Mouse (Mus musculus) embryonic facial prominence, embryonic 15.5 days (tissue): ENCODE data around the gene Hs6st1. TPM values are rescaled to one million over a fixed set of nuclear protein-coding genes. Genes with fewer than 3 reads are reported as not detected.

Source experiments
- ATAC-seq: fragments of 200-750 bp; cut with Nextera tagmentation; 2 replicates; pipeline ENCODE4 v1.8.0; 2017; ENCODE audit warnings: low read depth, moderate TSS enrichment; ENCODE audit not compliant: insufficient number of reproducible peaks, low FRiP score, low TSS enrichment
- H3K27ac ChIP-seq: fragments of 300-500 bp; sonication (generic); replicated peaks from 2 replicates; pipeline ENCODE4 v1.5.1; 2015; ENCODE audit warnings: mild to moderate bottlenecking, inconsistent platforms
- H3K27me3 ChIP-seq: fragments of 300-500 bp; sonication (generic); 2 replicates; pipeline ENCODE4 v1.6.1; 2015; ENCODE audit warnings: inconsistent platforms
- H3K36me3 ChIP-seq: fragments of 300-500 bp; sonication (generic); 2 replicates; pipeline ENCODE4 v1.6.1; 2015; ENCODE audit warnings: mild to moderate bottlenecking, inconsistent platforms
- H3K4me1 ChIP-seq: fragments of 300-500 bp; sonication (generic); 2 replicates; pipeline ENCODE4 v1.6.1; 2015; ENCODE audit warnings: inconsistent platforms
- H3K4me2 ChIP-seq: fragments of 300-500 bp; sonication (generic); replicated peaks from 2 replicates; pipeline ENCODE4 v1.6.1; 2015; ENCODE audit warnings: mild to moderate bottlenecking, inconsistent platforms
- H3K4me3 ChIP-seq: fragments of 300-500 bp; sonication (generic); replicated peaks from 2 replicates; pipeline ENCODE4 v1.5.1; 2015; ENCODE audit warnings: mild to moderate bottlenecking, inconsistent platforms
- H3K9ac ChIP-seq: fragments of 300-500 bp; sonication (generic); 2 replicates; pipeline ENCODE4 v1.6.1; 2015; ENCODE audit warnings: inconsistent platforms
- H3K9me3 ChIP-seq: fragments of 300-500 bp; sonication (generic); replicated peaks from 2 replicates; pipeline ENCODE4 v1.6.1; 2016; ENCODE audit warnings: inconsistent platforms
- WGBS: fragments of 180-500 bp; shearing (Covaris S2); methylation state at CpG from one replicate; pipeline ENCODE4 v1.1.7; 2015; 5-methylcytosine and 5-hydroxymethylcytosine counted together
- polyA plus RNA-seq: library from polyadenylated mRNA; unstranded; fragments of >200 nt; fragmentation: Nextera tagmentation; extraction: Ambion mirVana; gene quantifications from 2 replicates; pipeline ENCODE4 v1.2.1, GENCODE M21; 2015

Gene Hs6st1
- polyA plus RNA-seq, 1 experiment from 2014 or later, result 8.3 TPM

DNA sequence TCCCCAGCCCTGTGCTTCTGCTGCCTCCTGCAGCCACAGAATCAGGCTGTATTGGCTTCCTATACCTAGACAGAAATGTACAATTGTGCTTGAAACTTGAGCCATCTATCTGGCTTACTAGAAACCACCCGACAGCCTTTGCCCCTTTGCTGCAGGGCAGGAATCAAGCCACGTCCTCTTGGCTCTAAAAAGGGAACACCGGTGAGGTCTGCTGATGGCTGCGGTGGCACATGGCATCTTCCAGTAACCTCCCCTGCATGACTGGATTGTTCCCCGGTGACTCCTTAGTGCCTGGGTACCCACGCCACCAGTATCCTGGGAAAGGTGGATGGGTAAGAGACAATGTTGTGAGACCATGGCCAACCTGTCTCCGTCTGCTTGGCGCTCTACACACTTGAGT, 5.4 kb downstream of the Hs6st1 start:
- Histone ChIP-seq H3K4me2 (peak overlapping the region; percentile 93; the same call in 1 of the 2 replicates), H3K36me3 (peaks cover 12% of the 10 kb centered on the region; the same call in 1 of the 2 replicates), H3K9me3 (no peaks in the 10 kb centered on the region), H3K27ac (no peak overlapping the region), H3K9ac (no peak overlapping the region), H3K27me3 (no peaks in the 10 kb centered on the region), H3K4me3 (no peak overlapping the region), H3K4me1 (peaks cover 82% of the 10 kb centered on the region)
- ATAC-seq, result no peak
- 68% methylated on average over 8 of the region's 8 CpGs for WGBS

DNA sequence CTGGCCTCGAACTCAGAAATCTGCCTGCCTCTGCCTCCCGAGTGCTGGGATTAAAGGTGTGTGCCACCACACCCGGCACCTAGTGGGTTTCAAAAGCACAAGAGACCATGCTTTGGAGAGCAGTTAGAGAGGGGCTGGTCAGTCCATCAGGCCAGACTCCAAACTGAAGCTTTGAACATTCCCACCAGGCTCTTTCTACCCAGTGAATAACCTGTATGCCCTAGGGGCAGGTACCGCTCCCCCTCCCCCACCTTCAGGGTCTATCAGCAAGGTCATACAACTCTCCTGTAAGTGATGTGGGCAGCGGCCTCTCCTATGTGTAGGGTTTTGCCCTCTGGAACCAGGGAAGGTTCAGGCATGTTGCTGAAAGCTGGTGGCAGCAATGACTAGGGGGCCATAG, 6.0 kb downstream of the Hs6st1 start:
- no peak overlapping the region for H3K4me2 ChIP-seq
- no peaks in the 10 kb centered on the region for H3K27me3 ChIP-seq
- peaks cover 83% of the 10 kb centered on the region for H3K4me1 ChIP-seq
- no peak for ATAC-seq
- H3K27ac ChIP-seq, result no peak overlapping the region
- no peak overlapping the region for H3K9ac ChIP-seq
- H3K4me3 ChIP-seq, result no peak overlapping the region
- H3K36me3 ChIP-seq, result peaks cover 12% of the 10 kb centered on the region; the same call in 1 of the 2 replicates
- WGBS, result 96% methylated on average over 5 of the region's 5 CpGs
- no peaks in the 10 kb centered on the region for H3K9me3 ChIP-seq

DNA sequence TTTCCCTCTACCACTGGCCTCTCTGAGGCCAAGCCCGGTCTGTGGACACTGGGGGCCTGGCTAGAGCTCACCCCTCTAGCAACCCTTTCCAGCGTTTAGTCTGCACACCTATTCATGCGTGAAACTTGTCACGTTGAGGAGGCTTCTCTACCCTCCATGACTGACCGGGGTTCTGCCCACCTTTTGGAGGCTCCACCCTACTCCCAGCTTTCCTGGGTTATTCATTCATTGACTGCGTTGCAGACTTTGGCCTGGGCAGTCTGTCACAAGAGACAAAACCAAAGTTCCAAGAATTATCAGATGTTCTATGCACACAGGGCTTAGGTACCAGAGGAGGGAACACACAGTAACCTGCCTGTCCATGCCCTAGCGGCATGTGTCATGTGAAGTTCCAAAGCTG, 6.8 kb downstream of the Hs6st1 start:
- Histone ChIP-seq H3K27me3 (no peaks in the 10 kb centered on the region), H3K4me1 (peaks cover 83% of the 10 kb centered on the region), H3K4me2 (no peak overlapping the region), H3K27ac (no peak overlapping the region), H3K9me3 (no peaks in the 10 kb centered on the region), H3K36me3 (peaks cover 13% of the 10 kb centered on the region; the same call in 1 of the 2 replicates), H3K4me3 (no peak overlapping the region), H3K9ac (no peak overlapping the region)
- 80% methylated on average over 7 of the region's 7 CpGs for WGBS
- no peak for ATAC-seq

DNA sequence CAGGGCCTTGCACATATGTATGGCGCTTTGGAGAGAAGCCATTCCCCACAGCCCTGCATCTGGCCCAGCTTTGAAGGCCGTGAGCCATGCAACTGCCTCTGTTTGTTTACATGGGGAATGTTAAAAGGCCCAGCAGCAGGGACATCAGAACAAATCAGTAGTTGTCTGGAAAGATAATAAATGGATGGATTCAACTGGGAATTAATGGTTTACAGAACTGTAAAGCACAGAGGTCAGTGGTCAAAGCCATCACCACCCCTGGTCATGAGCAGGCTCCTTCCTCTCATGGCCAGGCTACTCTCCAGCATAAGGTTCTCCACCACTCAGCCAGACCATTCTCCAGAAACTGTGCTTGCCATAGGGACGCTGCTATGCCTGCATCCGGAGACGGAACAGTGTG, 7.5 kb downstream of the Hs6st1 start:
- Histone ChIP-seq H3K4me2 (no peak overlapping the region), H3K4me1 (peaks cover 82% of the 10 kb centered on the region), H3K4me3 (no peak overlapping the region), H3K9ac (no peak overlapping the region), H3K9me3 (no peaks in the 10 kb centered on the region), H3K27ac (no peak overlapping the region), H3K27me3 (no peaks in the 10 kb centered on the region), H3K36me3 (peaks cover 19% of the 10 kb centered on the region; the same call in 1 of the 2 replicates)
- ATAC-seq, result no peak
- WGBS, result 78% methylated on average over 5 of the region's 5 CpGs

DNA sequence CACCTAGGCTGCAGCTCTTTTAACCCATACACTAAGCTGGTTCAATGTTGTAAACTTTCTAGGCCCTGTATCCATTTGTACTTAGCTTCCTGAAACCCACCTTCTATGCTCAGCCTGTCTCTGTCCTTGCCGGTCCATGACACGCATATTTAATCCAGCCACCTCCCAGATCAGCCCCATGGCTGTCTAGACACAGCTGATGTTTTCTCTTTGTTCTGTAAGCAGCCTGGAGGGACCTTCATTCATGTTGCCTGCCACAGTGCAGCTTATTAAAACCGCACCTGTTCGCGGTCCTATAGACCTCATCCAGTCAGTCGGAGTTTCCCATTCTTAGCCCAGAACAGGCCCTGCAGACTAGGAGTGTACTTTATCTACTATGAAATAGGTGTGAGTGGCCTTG, 8.9 kb downstream of the Hs6st1 start:
- WGBS, result 68% methylated on average over 6 of the region's 6 CpGs
- Histone ChIP-seq H3K36me3 (peaks cover 21% of the 10 kb centered on the region; the same call in 1 of the 2 replicates), H3K9me3 (no peaks in the 10 kb centered on the region), H3K4me3 (no peak overlapping the region), H3K9ac (no peak overlapping the region), H3K4me2 (no peak overlapping the region), H3K27ac (no peak overlapping the region), H3K4me1 (peaks cover 68% of the 10 kb centered on the region), H3K27me3 (no peaks in the 10 kb centered on the region)
- ATAC-seq, result no peak

DNA sequence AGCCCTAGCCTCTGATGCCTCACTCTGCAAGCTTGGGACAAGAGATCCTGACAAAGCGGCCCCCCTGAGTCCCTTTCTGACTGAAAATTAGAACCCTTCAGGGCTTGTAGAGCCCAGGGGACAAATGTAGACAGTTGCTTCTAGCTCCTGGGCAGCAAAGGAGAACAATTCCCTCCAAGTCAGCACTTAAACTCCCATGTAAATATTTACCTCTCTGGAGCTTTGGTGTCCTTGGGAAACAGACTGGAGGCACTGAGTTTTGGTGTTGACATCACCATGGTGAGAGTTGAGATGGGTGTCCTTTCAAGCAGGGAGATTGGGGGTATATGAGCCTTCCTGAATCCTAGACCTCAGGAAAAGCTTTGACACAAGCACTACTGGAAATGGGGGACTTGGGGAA, 10.1 kb downstream of the Hs6st1 start:
- H3K36me3 ChIP-seq, result peaks cover 26% of the 10 kb centered on the region; the same call in 1 of the 2 replicates
- peaks cover 56% of the 10 kb centered on the region for H3K4me1 ChIP-seq
- ATAC-seq, result no peak
- no peak overlapping the region for H3K4me3 ChIP-seq
- H3K9ac ChIP-seq, result no peak overlapping the region
- no peak overlapping the region for H3K27ac ChIP-seq
- H3K9me3 ChIP-seq, result no peaks in the 10 kb centered on the region
- no peaks in the 10 kb centered on the region for H3K27me3 ChIP-seq
- WGBS, result 89% methylated on average over 1 of the region's 1 CpGs
- H3K4me2 ChIP-seq, result no peak overlapping the region

DNA sequence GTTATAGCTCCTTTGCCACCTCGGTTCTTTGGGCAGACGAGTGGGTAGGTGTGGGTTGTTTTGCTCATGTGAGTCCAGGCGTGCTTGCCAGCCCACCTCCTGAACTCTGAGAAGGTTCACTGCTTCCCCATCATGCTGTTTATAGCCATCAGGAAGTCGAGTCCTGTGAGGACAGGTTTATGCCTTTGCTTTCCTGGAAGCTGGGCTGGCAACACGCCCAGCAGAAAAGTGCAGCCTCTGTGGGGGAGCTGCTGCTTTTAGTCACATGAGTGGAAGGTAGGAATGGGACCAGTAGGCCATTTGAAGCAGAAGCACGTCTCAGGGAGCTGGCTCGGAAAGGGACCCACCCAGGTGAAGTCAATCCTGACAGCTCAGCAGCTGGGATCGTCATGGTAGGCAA, 11.5 kb downstream of the Hs6st1 start:
- no peak overlapping the region for H3K27ac ChIP-seq
- no peak for ATAC-seq

DNA sequence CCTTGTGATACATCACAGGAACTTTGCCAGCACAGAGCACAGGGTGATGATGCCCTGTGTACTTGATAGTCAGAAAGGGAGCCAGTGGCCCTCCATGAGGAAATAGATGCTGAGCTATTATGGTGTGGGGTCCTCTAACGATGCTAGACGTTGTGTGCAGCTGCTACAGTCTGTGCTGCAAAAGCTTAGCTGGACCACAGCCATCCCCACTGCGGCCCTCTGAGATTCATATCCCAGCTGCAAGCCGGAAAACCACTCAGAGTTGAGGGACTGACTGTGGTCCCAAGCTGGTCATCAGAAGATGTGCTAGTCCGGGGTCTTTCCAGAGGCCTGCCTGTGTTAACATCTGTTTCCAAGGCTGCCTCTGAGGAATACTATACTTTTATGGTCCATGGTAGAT, 12.8 kb downstream of the Hs6st1 start:
- H3K27me3 ChIP-seq, result no peaks in the 10 kb centered on the region
- H3K4me1 ChIP-seq, result peaks cover 37% of the 10 kb centered on the region
- no peak overlapping the region for H3K27ac ChIP-seq
- peaks cover 40% of the 10 kb centered on the region; the same call in 1 of the 2 replicates for H3K36me3 ChIP-seq
- H3K4me3 ChIP-seq, result no peak overlapping the region
- no peak for ATAC-seq
- WGBS, result 73% methylated on average over 5 of the region's 5 CpGs
- no peak overlapping the region for H3K4me2 ChIP-seq
- H3K9ac ChIP-seq, result no peak overlapping the region
- no peaks in the 10 kb centered on the region for H3K9me3 ChIP-seq

More for the DNA sequence above, 11.5 kb downstream of the Hs6st1 start:
- no peak overlapping the region for H3K4me3 ChIP-seq
- no peaks in the 10 kb centered on the region for H3K27me3 ChIP-seq
- H3K4me2 ChIP-seq, result no peak overlapping the region
- WGBS, result 56% methylated on average over 8 of the region's 8 CpGs
- H3K9me3 ChIP-seq, result no peaks in the 10 kb centered on the region
- H3K36me3 ChIP-seq, result peaks cover 32% of the 10 kb centered on the region; the same call in 1 of the 2 replicates
- peaks cover 49% of the 10 kb centered on the region for H3K4me1 ChIP-seq
- no peak overlapping the region for H3K9ac ChIP-seq

DNA sequence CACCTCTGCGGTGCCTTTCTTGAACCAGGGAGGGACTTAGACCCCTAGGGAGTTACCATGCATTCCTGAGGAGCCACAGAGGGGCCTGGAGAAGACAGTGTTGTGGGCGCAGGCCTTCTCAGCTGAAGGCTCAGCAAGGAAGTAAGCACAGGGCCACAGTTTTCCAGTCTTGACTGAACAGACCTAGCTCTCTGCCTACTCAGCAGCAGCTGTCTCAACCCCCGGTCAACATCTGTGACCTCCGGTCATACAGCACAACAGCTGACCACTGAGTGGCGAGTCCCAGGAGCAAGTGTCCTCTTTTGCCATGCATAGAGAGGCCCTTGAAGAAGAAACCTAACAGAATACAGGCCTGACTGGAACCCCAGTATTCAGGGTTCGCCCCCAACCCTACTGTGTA, 14.0 kb downstream of the Hs6st1 start:
- Histone ChIP-seq H3K36me3 (peaks cover 36% of the 10 kb centered on the region; the same call in 1 of the 2 replicates), H3K27me3 (no peaks in the 10 kb centered on the region), H3K4me2 (no peak overlapping the region), H3K4me3 (no peak overlapping the region), H3K9me3 (no peaks in the 10 kb centered on the region), H3K27ac (no peak overlapping the region), H3K9ac (no peak overlapping the region), H3K4me1 (peaks cover 28% of the 10 kb centered on the region)
- 86% methylated on average over 6 of the region's 6 CpGs for WGBS
- no peak for ATAC-seq

DNA sequence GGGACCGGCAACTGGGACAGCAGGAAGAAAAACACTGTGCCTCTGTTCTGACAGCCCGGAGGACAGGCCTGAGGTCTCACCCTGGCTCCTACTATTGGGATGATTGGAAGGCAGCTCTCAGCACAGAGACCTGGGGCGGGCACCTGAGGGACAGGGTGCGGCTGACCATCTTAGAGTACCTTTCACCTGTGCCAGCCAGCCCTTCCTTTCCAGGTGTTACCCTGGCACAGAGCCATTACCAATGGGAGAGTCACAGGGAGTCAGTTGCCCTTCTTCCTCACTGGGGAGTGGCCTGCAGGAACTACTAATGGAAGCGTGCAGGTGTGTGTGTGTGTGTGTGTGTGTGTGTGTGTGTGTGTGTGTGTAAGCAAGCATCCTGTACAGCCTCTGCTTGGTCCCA, 15.4 kb downstream of the Hs6st1 start:
- no peaks in the 10 kb centered on the region for H3K9me3 ChIP-seq
- H3K4me2 ChIP-seq, result no peak overlapping the region
- ATAC-seq, result no peak
- no peaks in the 10 kb centered on the region for H3K27me3 ChIP-seq
- peaks cover 32% of the 10 kb centered on the region for H3K4me1 ChIP-seq
- no peak overlapping the region for H3K4me3 ChIP-seq
- H3K9ac ChIP-seq, result no peak overlapping the region
- WGBS, result 81% methylated on average over 5 of the region's 5 CpGs
- peaks cover 31% of the 10 kb centered on the region; the same call in 1 of the 2 replicates for H3K36me3 ChIP-seq
- H3K27ac ChIP-seq, result no peak overlapping the region

DNA sequence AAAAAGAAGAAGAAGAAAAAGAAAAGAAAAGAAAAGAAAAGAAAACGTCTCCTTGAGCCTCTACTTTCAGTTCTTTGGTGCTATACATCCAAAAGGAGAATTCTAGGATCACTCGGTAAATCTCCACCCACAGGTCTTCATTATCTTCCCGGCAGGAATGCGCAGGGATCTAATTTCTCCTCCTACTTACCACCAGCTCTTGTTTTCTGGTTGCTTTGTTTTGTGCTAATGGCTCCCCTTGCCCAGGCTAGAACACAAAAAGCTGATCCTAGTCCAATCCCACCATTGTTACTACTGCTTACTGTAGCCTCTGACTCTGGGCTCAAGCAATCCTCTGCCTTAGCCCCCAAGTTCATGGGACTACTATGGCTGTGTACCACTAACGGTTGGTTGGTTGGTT, 16.9 kb downstream of the Hs6st1 start:
- WGBS, result 79% methylated on average over 5 of the region's 5 CpGs
- H3K36me3 ChIP-seq, result peaks cover 29% of the 10 kb centered on the region; the same call in 1 of the 2 replicates
- peaks cover 34% of the 10 kb centered on the region for H3K4me1 ChIP-seq
- no peak overlapping the region for H3K9ac ChIP-seq
- H3K9me3 ChIP-seq, result no peaks in the 10 kb centered on the region
- ATAC-seq, result no peak
- H3K27ac ChIP-seq, result no peak overlapping the region
- no peak overlapping the region for H3K4me3 ChIP-seq
- H3K4me2 ChIP-seq, result no peak overlapping the region
- H3K27me3 ChIP-seq, result no peaks in the 10 kb centered on the region

DNA sequence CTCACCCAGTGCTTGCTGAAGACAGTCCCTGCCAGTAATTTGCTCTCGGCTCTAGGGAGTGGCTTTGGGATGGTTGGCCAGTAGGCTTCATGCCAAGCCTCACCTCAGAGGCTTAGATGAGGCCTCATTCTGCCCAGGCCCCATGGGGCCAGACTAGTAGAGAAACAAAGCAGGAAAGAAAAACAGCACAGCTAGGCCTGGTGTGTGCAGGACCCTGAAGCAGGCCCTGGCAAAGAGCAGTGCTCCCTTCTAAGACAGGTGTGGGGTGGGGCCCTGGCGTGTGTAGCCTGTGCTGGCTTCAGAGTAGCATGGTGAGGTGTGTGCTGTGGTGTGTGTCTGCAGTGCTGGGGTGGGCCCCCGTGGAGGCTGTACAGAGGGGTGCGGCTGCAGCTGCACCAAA, 20.2 kb downstream of the Hs6st1 start:
- Histone ChIP-seq H3K4me1 (peaks cover 39% of the 10 kb centered on the region), H3K4me3 (no peak overlapping the region), H3K4me2 (peak overlapping the region; percentile 10; the same call in 1 of the 2 replicates), H3K9ac (no peak overlapping the region), H3K9me3 (no peaks in the 10 kb centered on the region), H3K27me3 (no peaks in the 10 kb centered on the region), H3K27ac (peak overlapping the region; percentile 72), H3K36me3 (peaks cover 22% of the 10 kb centered on the region; the same call in 1 of the 2 replicates)
- ATAC-seq, result peak; percentile 51; the same call in 1 of the 2 replicates
- 42% methylated on average over 4 of the region's 4 CpGs for WGBS
